Mouse (Mus musculus) thymus, adult 2 months (tissue): ENCODE measurements around the gene Gfra1.

Experiments
- CTCF ChIP-seq: fragments of 200-500 bp; IDR thresholded peaks from 2 replicates; pipeline ENCODE4 v1.5.1; 2012; ENCODE audit warnings: mild to moderate bottlenecking, control low read depth, low read length, moderate library complexity, borderline replicate concordance; ENCODE audit not compliant: control insufficient read depth, poor library complexity, insufficient read depth; ENCODE audit errors: extremely low read depth
- POLR2A ChIP-seq: fragments of 200-500 bp; IDR thresholded peaks from 2 replicates; pipeline ENCODE4 v1.6.1; 2012; ENCODE audit warnings: mild to moderate bottlenecking, low read length, control low read depth, moderate library complexity; ENCODE audit not compliant: control insufficient read depth, poor library complexity, insufficient read depth; ENCODE audit errors: extremely low read depth

- TF ChIP-seq POLR2A (no peak), CTCF (no peak)
Observed at GRCm38 (mm10) chr19:58353260-58353870, 102.3 kb downstream of the Gfra1 start.
